Mouse (Mus musculus) megakaryocyte, embryonic 14.5 days (primary cell): Measurements from ENCODE around the gene Prim1.

ENCODE experiments used
- FLI1 ChIP-seq: IDR thresholded peaks from 2 replicates; pipeline ENCODE4 v1.6.1; 2012; ENCODE audit warnings: low read length, inconsistent platforms, mixed read lengths
- GATA1 ChIP-seq: IDR thresholded peaks from 3 replicates; pipeline ENCODE4 v1.6.1; 2012; ENCODE audit warnings: mixed read lengths, low read length, inconsistent platforms, borderline replicate concordance

DNA sequence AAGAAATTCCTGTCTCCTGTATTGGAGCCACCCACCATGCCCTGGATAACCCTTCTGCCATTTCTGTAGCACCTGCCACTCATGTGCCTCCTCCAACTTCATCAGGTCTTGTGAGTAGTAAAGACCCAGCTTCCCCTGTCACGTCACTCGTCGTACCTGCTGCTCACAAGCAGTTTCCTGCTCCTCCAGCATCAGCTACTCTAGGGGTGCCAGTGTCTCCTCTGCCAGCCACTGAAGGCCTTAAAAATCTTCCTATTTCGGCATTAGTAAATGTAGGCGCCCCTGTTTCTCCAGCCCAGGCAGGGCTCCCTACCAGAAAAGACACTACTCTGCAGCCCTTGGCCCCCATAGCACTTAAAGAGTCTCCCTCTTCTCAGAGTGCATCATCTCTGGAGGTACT is 25.3 kb downstream of the Prim1 start:
- TF ChIP-seq GATA1 = no peak
- no peak for TF ChIP-seq FLI1
